Mouse (Mus musculus): ENCODE measurements at regions not wholly inside any gene's neighbourhood (a gene's known extent, or its start where the extent isn't known, plus 50 kb on each side); places are given as distances from the start of the nearest gene placed in this dataset.

DNA sequence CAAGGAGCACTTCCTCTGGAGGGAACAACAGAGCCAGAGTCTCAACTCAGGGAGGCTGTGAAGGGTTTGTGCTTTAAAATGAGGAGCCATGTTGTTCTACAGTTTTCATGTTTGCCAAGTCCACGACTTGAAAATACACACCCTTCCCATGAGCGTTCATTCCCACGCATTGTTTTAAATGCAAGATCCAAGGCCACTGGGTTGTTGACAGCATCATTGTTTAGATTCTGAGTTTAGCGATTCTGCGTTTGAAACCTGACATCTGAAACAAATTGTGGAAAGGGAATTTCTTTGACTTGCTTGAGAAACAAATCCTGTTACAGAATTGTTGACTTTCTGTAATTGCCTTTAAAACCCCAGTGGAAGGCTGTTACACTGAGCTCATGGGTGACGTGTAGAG is 248.0 kb downstream of the Irs2 start:
- no peaks in the 10 kb centered on the region for H3K36me3 ChIP-seq (ENCODE audit: control insufficient read depth, insufficient read depth)
- WGBS (ENCODE audit: insufficient replicate concordance), result 61% methylated on average over 6 of the region's 6 CpGs
- no peaks in the 10 kb centered on the region for H3K27me3 ChIP-seq (ENCODE audit: control insufficient read depth, insufficient read depth, low read depth, low read length)
- no peak overlapping the region for H3K9ac ChIP-seq (ENCODE audit: low read depth, low read length)
- H3K27ac ChIP-seq (ENCODE audit: low read length), result no peak overlapping the region
- ATAC-seq (ENCODE audit: low read depth), result no peak
- no peaks in the 10 kb centered on the region; the same call in 1 of the 2 replicates for H3K4me1 ChIP-seq (ENCODE audit: control insufficient read depth, low read depth, low read length)
- no peak overlapping the region for H3K4me3 ChIP-seq (ENCODE audit: low read depth, low read length)
- H3K9me3 ChIP-seq (replicated peaks; ENCODE audit: control insufficient read depth, low read length), result no peaks in the 10 kb centered on the region
- H3K4me2 ChIP-seq (ENCODE audit: low read depth, low read length), result no peak overlapping the region

DNA sequence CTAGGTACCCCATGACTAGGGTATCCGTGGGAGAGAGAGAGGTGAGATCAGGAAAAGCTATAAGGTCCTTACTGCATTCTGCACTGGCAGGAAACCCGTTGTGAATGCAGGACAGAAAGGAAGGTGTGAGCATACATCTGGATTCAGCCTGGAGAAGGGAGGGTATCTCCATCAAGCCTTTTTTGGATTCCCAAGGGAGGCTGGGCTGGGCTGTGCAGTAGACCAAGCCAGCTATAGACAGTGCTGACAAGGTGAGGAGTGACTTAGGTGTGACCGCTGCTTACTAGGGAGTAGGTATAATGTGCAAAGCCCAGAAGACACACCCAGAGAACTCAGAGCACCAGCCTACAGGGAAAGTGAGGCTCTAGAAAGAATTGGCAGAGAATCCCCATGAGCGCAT is 250.1 kb downstream of the Irs2 start:
- no peak overlapping the region for H3K4me3 ChIP-seq (ENCODE audit: low read depth, low read length)
- ATAC-seq (ENCODE audit: low read depth), result no peak
- no peaks in the 10 kb centered on the region for H3K27me3 ChIP-seq (ENCODE audit: control insufficient read depth, insufficient read depth, low read depth, low read length)
- no peaks in the 10 kb centered on the region for H3K9me3 ChIP-seq (replicated peaks; ENCODE audit: control insufficient read depth, low read length)
- no peaks in the 10 kb centered on the region for H3K36me3 ChIP-seq (ENCODE audit: control insufficient read depth, insufficient read depth)
- H3K4me2 ChIP-seq (ENCODE audit: low read depth, low read length), result no peak overlapping the region
- WGBS (ENCODE audit: insufficient replicate concordance), result 73% methylated on average over 4 of the region's 4 CpGs
- H3K9ac ChIP-seq (ENCODE audit: low read depth, low read length), result no peak overlapping the region
- H3K4me1 ChIP-seq (ENCODE audit: control insufficient read depth, low read depth, low read length), result no peaks in the 10 kb centered on the region; the same call in 1 of the 2 replicates
- no peak overlapping the region for H3K27ac ChIP-seq (ENCODE audit: low read length)

DNA sequence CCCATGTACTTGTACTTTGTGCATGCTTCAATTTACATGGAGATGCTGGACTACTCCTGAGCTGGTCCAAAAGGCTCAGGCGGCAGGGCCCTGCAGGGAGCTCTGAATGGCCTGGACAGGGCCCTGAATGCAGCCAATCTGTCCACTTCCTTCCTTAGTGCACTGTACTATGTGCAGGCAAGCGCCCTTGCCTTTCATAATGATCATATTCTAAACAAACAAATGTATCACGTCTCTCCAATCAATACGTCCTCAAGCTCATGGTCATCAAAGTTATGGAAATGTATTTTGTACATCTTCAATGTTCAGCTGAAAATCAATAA is 253.3 kb downstream of the Irs2 start:
- Histone ChIP-seq H3K27ac (ENCODE audit: low read length) (no peak overlapping the region), H3K9me3 (replicated peaks; ENCODE audit: control insufficient read depth, low read length) (no peaks in the 10 kb centered on the region), H3K27me3 (ENCODE audit: control insufficient read depth, insufficient read depth, low read depth, low read length) (no peaks in the 10 kb centered on the region), H3K36me3 (ENCODE audit: control insufficient read depth, insufficient read depth) (no peaks in the 10 kb centered on the region), H3K9ac (ENCODE audit: low read depth, low read length) (no peak overlapping the region), H3K4me2 (ENCODE audit: low read depth, low read length) (no peak overlapping the region), H3K4me1 (ENCODE audit: control insufficient read depth, low read depth, low read length) (no peaks in the 10 kb centered on the region), H3K4me3 (ENCODE audit: low read depth, low read length) (no peak overlapping the region)
- WGBS (ENCODE audit: insufficient replicate concordance), result 61% methylated on average over 4 of the region's 4 CpGs
- ATAC-seq (ENCODE audit: low read depth), result no peak

DNA sequence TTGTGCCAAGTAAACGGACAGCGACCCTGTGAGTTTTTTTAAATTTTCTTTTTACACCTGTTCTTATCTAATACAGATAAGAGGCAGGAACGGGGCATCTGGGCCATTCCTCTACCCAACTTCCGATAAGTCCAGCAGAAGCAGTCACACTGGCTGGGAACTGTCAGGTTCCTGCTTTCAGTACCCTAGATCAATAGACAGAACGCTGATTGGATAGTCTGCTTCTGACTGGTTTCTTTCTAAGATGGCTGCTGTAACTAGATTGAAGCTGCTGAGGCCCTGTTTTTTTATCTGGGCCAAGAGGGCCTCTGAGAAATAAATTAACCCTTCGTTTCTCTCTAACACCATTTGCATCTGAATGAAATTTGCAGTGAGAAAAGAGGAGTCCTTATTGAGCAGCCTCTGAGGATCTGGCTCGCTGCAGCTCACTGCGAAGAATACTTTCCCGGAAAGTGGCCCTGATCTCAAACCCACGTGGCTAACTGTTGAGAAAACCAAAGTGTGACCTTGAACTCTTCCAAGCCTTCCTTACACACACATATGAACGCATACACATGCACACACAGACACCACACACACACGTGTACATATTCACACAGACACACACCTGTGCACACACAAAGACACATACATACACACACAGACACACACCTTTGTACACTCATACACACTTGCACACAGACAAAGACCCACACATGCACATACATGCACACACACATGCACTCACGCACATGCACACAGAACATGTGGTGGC is 253.8 kb downstream of the Irs2 start:
- no peaks in the 10 kb centered on the region for H3K27me3 ChIP-seq (ENCODE audit: control insufficient read depth, insufficient read depth, low read depth, low read length)
- H3K27ac ChIP-seq (ENCODE audit: low read length), result no peak overlapping the region
- no peak overlapping the region for H3K4me3 ChIP-seq (ENCODE audit: low read depth, low read length)
- ATAC-seq (ENCODE audit: low read depth), result no peak
- no peak overlapping the region for H3K4me2 ChIP-seq (ENCODE audit: low read depth, low read length)
- WGBS (ENCODE audit: insufficient replicate concordance), result 53% methylated on average over 13 of the region's 13 CpGs
- H3K9me3 ChIP-seq (replicated peaks; ENCODE audit: control insufficient read depth, low read length), result no peaks in the 10 kb centered on the region
- H3K9ac ChIP-seq (ENCODE audit: low read depth, low read length), result no peak overlapping the region
- H3K36me3 ChIP-seq (ENCODE audit: control insufficient read depth, insufficient read depth), result no peaks in the 10 kb centered on the region
- no peaks in the 10 kb centered on the region for H3K4me1 ChIP-seq (ENCODE audit: control insufficient read depth, low read depth, low read length)

DNA sequence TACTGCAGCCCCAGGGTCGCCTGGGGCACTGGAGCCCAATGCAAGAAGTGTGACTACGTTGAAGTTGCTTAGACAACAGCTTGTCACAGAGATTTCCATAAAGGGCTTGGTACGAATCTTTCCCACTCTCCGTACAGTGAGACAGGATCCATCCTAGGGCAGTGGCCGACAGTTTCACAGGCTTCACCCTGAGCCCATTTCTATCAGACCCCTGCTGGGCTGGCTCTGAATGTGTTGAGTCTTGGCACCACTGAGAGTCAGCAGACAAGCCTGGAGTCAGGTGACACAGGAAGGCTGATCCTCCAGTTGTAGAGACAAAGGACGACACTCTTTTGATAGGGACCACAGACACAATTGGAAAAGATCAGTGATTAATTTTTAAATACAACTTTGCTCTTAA is 255.2 kb downstream of the Irs2 start:
- ATAC-seq (ENCODE audit: low read depth), result no peak
- Histone ChIP-seq H3K27me3 (ENCODE audit: control insufficient read depth, insufficient read depth, low read depth, low read length) (no peaks in the 10 kb centered on the region), H3K36me3 (ENCODE audit: control insufficient read depth, insufficient read depth) (no peaks in the 10 kb centered on the region), H3K9me3 (replicated peaks; ENCODE audit: control insufficient read depth, low read length) (no peaks in the 10 kb centered on the region), H3K4me1 (ENCODE audit: control insufficient read depth, low read depth, low read length) (no peaks in the 10 kb centered on the region), H3K4me2 (ENCODE audit: low read depth, low read length) (no peak overlapping the region), H3K9ac (ENCODE audit: low read depth, low read length) (no peak overlapping the region), H3K4me3 (ENCODE audit: low read depth, low read length) (no peak overlapping the region), H3K27ac (ENCODE audit: low read length) (no peak overlapping the region)
- 63% methylated on average over 6 of the region's 6 CpGs for WGBS (ENCODE audit: insufficient replicate concordance)

DNA sequence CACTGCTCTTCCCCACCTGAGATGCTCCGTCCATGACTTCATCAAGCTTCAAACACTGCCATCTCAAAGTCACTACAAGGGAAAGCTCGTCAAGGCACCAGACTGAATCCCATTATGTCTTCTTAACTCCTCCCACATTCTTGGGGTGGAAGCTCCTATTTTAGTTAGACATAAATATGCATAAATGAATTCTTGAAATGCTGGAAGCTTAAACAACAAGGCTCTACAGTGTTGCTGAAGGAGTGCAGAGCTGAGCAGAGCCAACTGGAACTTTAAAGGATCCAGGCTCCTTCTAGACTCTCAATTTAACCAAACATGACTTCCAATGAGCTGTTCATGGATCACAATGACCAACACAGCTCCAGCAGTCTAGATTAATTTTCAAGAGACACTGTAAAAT is 261.1 kb downstream of the Irs2 start:
- WGBS (ENCODE audit: insufficient replicate concordance), result 58% methylated on average over 2 of the region's 2 CpGs
- Histone ChIP-seq H3K27me3 (ENCODE audit: control insufficient read depth, insufficient read depth, low read depth, low read length) (no peaks in the 10 kb centered on the region), H3K4me3 (ENCODE audit: low read depth, low read length) (no peak overlapping the region), H3K27ac (ENCODE audit: low read length) (no peak overlapping the region), H3K4me2 (ENCODE audit: low read depth, low read length) (no peak overlapping the region), H3K4me1 (ENCODE audit: control insufficient read depth, low read depth, low read length) (no peaks in the 10 kb centered on the region), H3K9me3 (replicated peaks; ENCODE audit: control insufficient read depth, low read length) (no peaks in the 10 kb centered on the region), H3K36me3 (ENCODE audit: control insufficient read depth, insufficient read depth) (no peaks in the 10 kb centered on the region), H3K9ac (ENCODE audit: low read depth, low read length) (no peak overlapping the region)
- no peak for ATAC-seq (ENCODE audit: low read depth)

DNA sequence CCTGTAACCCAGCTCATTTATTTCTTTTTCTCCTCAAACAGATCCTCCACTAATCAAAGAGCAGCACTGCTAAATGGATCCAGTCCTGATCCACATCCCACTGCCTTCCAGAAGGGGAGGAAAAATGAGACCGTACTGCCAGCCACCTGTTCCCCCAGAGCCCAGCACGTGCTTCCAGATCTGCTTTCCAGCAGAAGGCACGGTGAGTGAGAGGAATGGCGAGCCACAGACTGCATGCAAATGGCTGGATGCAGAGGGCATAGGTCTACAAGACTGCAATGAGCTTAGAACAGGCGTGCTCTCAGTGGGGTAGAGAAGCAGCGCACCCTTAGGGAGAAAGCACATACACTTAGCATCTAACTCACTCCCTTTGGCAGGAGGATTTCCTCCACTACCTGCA is 265.0 kb downstream of the Irs2 start:
- Histone ChIP-seq H3K9me3 (replicated peaks; ENCODE audit: control insufficient read depth, low read length) (no peaks in the 10 kb centered on the region), H3K4me1 (ENCODE audit: control insufficient read depth, low read depth, low read length) (no peaks in the 10 kb centered on the region), H3K36me3 (ENCODE audit: control insufficient read depth, insufficient read depth) (no peaks in the 10 kb centered on the region), H3K9ac (ENCODE audit: low read depth, low read length) (no peak overlapping the region), H3K27ac (ENCODE audit: low read length) (no peak overlapping the region), H3K4me2 (ENCODE audit: low read depth, low read length) (no peak overlapping the region), H3K27me3 (ENCODE audit: control insufficient read depth, insufficient read depth, low read depth, low read length) (no peaks in the 10 kb centered on the region), H3K4me3 (ENCODE audit: low read depth, low read length) (no peak overlapping the region)
- 54% methylated on average over 6 of the region's 6 CpGs for WGBS (ENCODE audit: insufficient replicate concordance)
- no peak for ATAC-seq (ENCODE audit: low read depth)

DNA sequence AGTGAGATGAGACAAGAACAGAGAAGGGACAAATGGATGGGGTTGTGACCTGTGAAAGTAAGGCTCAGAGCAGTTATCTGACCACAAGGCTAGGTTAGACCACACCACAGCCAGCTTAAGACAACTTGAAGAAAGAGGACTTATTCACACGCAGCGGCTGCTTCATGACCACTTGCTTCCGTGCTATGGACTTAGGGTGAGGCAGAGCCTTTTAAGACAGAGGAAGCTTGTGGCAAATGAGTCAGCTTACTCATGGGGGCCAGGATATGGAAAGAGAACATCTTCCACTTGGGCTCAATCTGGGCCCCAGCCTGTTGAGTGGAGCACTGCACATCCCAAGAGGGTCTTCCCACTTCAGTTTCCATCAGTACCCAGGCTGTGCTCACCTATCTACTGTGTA is 267.4 kb downstream of the Irs2 start:
- ATAC-seq (ENCODE audit: low read depth), result no peak
- Histone ChIP-seq H3K4me3 (ENCODE audit: low read depth, low read length) (no peak overlapping the region), H3K27me3 (ENCODE audit: control insufficient read depth, insufficient read depth, low read depth, low read length) (no peaks in the 10 kb centered on the region), H3K9ac (ENCODE audit: low read depth, low read length) (no peak overlapping the region), H3K4me2 (ENCODE audit: low read depth, low read length) (no peak overlapping the region), H3K36me3 (ENCODE audit: control insufficient read depth, insufficient read depth) (no peaks in the 10 kb centered on the region), H3K9me3 (replicated peaks; ENCODE audit: control insufficient read depth, low read length) (no peaks in the 10 kb centered on the region), H3K4me1 (ENCODE audit: control insufficient read depth, low read depth, low read length) (no peaks in the 10 kb centered on the region), H3K27ac (ENCODE audit: low read length) (no peak overlapping the region)
- WGBS (ENCODE audit: insufficient replicate concordance), result 46% methylated on average over 3 of the region's 3 CpGs

DNA sequence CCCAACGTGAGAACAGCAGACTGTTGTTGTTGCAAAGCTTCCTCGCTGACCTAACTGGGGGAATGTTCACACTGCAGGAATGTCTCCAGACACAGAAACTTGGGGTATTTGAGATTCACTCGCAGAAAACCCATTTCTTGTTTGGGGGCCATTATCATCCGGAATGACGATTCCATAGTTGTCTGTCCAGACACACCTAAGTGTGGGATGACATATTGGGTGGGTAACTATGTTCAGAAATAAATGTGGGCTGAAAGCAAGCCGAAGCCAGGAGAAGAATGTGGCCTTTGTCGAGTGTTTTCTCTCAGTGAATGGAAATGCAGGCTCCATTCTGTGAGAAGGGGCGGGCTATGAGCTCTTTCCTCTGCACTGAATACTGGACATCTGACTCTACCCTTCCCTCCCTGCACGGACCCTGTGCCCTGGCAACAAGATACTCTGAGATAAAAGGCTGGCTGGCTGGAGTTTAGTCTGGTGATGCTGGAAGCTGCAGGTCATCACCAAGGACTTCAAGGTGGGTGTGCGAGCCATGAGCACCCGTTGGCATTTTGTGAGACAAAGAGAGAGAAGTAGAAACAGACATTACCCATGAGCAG is 269.7 kb downstream of the Irs2 start:
- Histone ChIP-seq H3K36me3 (ENCODE audit: control insufficient read depth, insufficient read depth) (no peaks in the 10 kb centered on the region), H3K4me3 (ENCODE audit: low read depth, low read length) (no peak overlapping the region), H3K9ac (ENCODE audit: low read depth, low read length) (no peak overlapping the region), H3K4me1 (ENCODE audit: control insufficient read depth, low read depth, low read length) (no peaks in the 10 kb centered on the region), H3K27ac (ENCODE audit: low read length) (no peak overlapping the region), H3K4me2 (ENCODE audit: low read depth, low read length) (no peak overlapping the region), H3K27me3 (ENCODE audit: control insufficient read depth, insufficient read depth, low read depth, low read length) (no peaks in the 10 kb centered on the region), H3K9me3 (replicated peaks; ENCODE audit: control insufficient read depth, low read length) (no peaks in the 10 kb centered on the region)
- WGBS (ENCODE audit: insufficient replicate concordance), result 50% methylated on average over 11 of the region's 11 CpGs
- ATAC-seq (ENCODE audit: low read depth), result no peak

Data from liver, embryonic 16.5 days (tissue).